Mouse (Mus musculus): Measurements from ENCODE around the gene Spata17.

Gene Spata17

DNA sequence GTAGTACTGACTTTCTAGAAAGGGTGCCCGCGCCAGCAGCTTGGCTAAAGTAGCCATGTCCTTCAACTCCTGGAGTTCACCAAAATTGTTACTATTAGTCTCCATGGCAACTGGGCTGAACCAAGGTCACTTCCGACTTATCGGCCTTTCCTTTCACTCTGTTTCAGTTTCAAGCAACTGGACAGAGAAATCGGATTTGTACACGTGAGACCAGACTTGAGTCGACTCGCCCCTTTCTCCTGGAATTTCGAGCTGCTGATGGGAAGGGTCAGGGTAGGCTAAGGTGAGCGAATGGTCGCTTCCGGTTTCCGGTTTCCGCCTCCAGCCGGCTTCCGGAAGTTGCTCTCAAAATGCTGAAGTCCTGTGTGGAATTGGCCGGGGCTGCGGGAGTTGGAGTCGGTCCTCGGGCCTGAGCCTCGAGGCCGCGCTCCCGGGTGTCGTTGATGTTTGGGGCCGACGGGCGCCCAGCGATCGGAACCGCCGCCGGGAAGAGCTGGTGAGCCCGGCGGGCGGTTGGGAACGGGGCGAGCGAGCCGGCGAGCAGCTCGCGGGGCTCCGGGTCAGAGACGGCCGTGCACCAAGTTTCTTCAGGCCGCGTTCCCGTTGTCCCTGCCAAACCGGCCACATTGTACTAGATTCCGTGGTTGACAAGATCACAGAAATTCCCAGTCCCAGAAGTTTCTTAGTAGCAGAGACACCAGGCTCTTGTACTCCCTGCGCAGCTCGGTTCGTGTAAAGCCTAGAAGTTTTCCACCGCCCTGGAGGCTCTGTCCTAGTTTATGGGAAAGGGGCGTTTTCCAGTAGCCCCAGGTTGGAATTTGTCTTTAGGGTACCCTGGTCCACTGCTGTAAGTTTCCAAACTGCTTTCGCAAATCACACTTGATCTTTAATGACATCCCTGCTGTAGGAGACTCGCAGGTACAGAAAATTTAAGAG, at the start of gene Spata17, which contains the start of gene Gpatch2:
Spata17 (minus strand) TSS at position 285 of the 936 bp plus-strand sequence.
Gpatch2 (plus strand) TSS at position 328 of the 936 bp plus-strand sequence.
- peak; percentile 17 to 59 for DNase-seq (ENCODE audit: low read depth in 1 of 2, low spot score in 2 of 2)

DNA sequence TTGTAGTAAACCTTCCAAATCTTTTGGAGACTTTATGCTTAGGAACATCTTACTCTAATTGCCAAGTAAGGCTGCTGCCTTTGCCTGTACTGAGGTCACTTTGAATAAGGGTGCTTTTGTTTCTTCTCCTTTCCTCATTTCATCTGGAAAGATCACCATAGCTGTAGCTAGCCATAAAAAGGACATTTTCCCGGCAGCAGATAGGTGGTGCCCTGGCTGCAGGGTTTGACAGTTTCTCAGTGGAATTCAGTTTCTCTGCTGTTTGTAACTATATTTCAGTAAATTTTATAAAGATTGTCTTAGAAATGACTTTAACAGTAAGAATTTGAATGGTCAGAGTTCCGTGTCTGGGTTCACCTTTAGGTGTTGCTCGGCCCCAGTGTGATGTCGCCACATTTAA, 43.5 kb upstream of the Spata17 start:
- DNase-seq (ENCODE audit: low read depth in 1 of 2, low spot score in 2 of 2): no peak

DNA sequence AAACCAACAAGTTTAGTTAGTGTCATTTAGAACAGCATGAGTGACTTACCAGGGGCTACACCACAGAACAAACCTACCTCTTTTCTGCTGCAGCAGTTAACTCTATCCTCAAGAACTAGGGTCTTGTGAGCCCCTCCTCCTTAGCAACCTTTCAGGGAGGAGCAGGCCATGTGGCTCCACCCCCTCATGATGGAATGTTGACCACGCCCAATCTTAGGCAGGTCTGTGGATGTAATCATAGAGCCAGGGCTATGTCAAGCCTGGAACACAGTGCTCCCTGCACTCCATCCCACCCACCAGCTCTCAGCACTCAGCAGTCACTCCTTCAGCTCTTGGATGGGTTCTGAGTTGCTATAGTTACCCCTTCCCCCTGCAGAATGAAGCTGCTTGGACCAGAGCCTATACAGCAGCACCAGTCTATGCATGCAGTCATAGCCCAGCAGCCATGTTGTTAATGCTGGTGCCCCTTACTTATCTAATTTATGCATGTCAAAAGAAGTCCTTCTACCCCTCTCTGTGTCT, 35.5 kb upstream of the Spata17 start:
- DNase-seq (ENCODE audit: low read depth in 1 of 2, low spot score in 2 of 2): no peak

DNA sequence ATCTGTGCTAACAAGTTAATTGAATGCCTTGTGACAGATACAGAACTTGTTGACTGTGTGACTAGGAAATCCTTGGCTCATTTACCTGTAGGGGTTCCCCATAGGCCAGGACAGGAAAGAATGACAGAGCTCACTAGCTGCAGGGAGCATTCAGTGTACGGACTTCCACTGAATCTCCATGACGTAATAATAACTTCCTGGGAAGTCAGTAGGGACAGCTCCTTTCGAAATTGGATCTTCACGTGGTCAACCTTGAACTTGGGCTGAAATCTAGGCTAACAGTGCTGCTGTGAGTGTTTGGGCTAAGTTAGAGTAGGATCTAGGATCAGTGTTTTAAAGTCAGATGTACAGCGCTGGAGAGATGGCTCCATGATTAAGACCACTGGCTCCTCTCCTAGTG, 29.5 kb upstream of the Spata17 start:
- DNase-seq (ENCODE audit: low read depth in 1 of 2, low spot score in 2 of 2): no peak

DNA sequence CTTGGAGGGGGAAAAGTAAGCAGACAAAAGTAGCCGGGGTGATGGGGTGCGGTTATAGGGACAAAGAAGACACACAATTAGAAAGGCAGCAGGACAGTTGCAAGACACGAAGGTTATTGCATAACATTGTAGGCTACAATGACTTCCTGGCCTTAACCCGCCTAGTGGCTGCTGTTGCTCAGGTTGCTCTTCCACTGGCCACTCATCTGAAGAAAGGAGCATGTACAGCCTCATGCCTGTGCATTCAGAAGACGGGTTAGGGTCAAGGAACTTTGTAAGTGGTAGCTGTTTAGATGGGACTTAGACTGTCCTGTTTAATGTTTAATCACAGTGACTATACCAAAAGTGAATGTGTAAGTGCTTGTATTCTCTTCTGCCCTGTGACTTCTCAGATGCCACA, 26.1 kb upstream of the Spata17 start:
- no peak for DNase-seq (ENCODE audit: low read depth in 1 of 2, low spot score in 2 of 2)

DNA sequence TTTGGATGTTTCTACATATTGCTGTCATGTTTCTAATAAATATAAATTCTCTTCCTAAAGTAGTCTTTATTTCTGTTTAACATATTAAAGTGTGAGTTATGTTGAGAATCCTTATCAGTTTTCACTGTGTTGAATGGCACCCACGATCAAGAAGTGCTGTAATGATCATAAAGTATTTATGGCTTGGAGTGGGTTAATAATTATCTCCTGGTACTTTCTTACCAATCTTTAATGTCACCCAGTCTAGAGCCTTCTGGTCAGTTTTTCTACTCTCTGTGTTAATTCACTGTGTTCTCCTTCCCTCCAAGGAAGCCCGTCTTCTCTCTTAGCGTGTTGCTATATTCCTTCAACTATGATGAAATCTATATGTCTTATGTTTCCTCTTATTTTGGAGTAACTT, 25.0 kb upstream of the Spata17 start:
- DNase-seq (ENCODE audit: low read depth in 1 of 2, low spot score in 2 of 2): no peak

DNA sequence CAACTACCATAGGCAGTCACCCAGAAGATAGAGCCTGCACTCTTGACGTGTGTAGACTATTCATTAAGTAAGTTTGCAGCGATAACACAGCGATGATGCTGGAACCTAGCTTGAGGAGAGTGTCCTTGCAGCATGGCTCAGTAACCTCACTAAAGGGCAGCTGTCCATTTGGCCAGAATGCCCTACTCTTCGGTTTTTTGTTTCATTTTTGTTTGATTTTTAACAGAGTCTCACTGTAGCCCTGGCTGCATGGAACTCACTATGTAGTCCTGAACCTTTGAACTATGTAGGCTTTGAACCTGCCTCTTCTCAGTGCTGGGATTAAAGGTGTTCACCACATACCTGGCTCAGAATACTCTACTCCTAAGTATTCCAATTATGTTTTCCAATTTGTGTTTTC, 22.8 kb upstream of the Spata17 start:
- no peak for DNase-seq (ENCODE audit: low read depth in 1 of 2, low spot score in 2 of 2)

DNA sequence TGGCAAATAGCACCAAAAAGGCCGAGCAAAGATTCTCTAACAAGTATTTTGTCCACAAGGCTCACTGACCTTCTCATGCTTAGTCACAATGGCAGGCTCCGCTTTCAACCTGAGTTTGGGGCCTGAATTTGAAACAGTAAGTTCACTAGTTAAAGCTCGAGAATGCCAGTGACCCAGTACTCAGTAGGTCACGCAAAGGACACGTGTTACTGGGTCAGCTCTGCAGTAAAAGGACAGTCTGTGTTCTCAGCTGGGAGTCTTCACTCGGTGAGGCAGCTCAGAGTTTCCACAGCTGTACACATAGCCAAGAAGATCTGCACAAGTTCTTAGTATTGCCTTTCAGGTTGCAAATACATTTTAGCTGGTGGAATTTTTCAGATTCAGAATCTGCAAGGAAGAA, 21.0 kb upstream of the Spata17 start:
- no peak for DNase-seq (ENCODE audit: low read depth in 1 of 2, low spot score in 2 of 2)

DNA sequence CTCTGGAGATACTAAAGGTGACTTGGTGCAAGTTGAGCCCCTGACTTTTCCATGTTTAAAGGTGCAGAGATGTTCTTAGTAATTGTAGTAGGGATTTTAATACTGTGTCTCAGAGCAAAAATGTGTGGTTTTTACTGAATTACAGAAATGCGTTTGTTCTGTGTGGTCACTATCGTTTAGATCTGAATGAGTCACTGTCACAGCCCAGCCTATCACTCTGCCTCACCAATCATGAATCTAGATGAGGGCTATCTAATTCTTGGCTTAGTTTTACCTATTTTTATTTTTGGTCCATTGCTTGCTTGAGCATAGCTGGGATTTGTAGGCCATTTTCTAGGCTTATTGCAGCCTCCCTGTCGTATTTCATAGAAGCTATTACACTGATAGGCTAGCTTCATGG, 19.9 kb upstream of the Spata17 start:
- DNase-seq (ENCODE audit: low read depth in 1 of 2, low spot score in 2 of 2): no peak

DNA sequence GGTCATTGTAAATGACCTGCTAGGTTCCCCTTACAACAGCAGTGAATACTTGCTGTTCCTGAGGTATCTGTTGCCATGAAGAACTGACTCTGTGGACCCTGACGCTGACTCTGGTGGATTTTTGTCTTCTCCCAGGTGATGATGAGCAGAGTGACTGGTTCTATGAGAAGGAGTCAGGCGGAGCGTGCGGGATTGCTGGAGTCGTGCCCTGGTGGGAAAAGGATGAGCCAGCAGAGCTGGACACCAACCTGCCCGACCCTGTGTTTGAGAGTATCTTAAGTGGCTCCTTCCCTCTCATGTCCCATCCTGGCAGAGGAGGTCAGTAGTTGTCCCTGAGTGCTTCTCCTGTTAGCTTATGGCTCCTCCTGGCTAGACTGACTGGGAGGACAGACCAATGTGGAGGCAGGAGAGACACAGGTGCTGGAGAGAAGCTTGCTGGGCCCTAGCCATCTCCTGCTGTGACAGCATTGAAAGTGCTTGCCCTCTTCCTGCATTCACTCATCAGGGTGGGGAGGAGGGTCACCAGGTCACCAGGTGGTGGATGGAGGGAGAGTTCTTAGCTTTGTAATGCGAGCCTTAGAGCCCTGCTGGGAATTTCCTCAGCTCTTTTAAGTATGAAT, 17.8 kb upstream of the Spata17 start:
- no peak for DNase-seq (ENCODE audit: low read depth in 1 of 2, low spot score in 2 of 2)

DNA sequence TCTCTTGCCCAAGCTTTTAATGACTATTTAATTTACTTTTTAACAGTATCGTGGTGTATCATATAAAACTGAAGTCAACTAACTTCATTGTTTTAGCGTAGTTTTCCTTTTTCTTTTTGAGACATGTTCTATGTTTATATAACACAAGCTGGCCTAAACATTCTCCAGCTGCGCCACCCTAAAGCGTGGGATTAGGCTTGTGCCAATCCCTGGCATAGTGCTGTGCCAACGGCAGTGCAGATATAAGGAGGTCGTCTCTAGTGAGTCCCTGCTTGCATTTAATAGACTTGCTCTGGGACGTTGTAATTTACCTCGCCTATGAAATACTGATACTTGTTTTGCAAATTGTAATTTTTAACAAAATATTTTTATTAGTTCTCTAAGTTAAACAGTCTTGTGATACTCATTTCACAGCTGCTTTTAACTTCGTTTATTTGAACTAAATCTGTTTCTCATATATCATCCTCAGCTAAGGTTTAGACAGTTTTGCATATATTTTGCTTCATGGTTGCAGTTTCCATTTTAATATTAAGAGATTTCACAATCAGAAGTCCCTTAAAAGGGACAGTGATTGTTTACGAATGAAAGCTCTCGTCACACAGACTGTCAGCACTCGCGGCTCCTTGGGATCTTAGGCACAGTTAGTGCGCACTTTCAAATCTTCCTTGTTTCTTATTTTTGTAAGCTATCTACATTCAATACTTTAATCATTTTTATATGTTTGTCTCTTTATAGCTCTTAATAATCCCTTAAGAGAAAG, 17.1 kb upstream of the Spata17 start:
- no peak for DNase-seq (ENCODE audit: low read depth in 1 of 2, low spot score in 2 of 2)

DNA sequence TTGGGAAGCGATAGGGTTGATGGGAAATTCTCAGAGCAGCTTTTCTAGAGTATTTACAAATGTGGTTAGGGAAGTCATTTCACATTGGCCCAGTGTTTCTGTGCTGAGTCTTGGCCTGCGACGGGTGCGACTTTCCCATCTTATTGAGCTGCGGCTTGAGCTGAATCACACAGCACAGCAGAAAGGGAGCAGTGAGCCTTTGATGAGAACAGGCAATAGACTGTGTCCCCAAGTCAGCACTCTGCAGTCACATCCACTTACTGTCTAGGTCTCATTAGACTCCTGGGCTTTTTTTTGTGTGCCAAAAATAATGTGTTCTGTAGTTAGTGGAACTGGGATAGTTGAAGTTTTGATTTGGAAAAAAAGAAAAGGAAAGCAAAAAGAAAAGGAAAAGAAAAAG, 15.0 kb upstream of the Spata17 start:
- no peak for DNase-seq (ENCODE audit: low read depth in 1 of 2, low spot score in 2 of 2)

DNA sequence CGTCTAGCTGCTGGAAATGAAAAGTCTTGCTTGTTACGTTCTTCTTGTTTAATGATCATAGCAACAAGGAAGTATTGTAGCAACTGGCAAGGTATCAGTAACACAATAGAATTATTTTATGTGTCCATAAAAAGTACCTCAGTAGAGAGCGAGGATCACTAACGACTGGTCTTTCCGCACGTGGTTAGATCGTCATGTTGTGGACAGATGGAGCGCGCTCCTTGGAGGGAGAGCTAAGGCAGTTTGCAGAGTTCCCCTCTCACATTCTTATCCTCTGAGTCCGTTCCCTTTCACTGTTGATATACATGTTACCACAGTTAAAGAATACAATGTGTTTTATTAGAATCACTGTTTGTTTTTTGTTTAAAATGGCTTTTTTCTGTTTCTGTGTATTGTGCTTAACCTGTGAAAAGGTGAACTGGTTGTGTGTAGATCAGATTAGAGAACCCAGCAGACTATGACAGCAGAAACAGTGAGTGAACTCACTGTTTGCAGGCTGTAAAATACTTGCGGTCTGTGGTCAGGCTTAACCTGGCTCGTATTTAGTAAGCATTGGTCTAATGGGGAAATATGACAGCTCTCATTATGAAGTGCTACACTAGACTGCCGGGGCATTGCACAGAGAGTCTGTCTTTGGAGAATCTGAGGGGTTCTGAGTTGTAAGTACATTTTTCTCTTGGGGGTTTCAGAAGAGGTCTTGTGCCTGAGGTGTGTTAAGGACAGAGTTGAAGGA, 13.3 kb upstream of the Spata17 start:
- no peak for DNase-seq (ENCODE audit: low read depth in 1 of 2, low spot score in 2 of 2)

DNA sequence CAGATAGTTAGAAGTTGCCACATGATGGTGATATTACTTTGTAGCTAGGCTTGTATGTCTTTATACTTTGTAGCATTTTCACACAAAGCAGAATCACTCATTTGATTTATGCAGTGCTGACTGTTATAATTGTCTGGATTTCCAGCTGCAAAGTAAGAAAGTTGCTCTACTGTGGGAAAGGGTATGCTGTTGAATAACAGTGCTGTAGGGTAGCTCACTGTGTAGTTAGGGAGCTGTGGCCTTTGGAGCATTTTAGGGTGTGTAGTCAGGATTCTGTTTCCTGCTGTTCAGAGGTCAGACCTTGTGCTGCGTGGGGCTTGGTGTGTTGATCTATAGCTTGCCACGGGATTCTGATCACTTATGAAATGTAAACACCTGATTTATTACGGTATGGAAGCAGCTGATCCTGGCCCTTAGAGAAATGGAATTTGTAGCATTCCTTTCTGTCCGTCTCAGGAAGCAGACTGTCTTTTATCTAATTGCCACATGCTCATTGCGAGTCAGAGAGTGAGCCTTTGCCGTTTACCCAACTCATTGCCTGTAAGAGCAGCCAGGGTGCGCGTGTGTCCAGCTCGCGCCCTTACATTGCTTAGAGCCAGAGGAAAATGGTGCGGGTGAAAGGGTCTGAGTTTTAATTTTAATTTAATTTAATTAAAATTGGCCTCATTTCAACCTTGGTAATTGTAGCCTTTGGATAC, 11.2 kb upstream of the Spata17 start:
- DNase-seq (ENCODE audit: low read depth in 1 of 2, low spot score in 2 of 2): no peak

DNA sequence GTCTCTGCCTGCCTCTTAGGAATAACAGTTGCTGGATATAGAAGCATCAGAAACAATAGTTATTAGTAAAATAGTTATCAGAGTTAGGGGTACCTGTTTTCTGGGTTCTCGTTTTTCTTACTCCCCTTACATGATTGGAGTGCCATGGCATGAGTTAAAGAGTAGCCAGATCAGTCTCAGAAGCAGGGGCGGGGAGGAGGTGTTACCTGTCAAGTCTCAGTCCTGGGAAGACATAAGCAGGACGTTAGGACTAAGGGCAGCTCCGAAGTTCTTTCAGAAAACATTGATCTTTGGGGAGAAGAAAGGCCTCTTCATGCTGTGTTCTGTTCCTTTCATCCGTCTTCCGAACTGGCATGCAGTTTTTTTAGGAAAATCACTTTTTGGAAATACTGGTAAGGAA, 5.5 kb upstream of the Spata17 start:
- no peak for DNase-seq (ENCODE audit: low read depth in 1 of 2, low spot score in 2 of 2)

DNA sequence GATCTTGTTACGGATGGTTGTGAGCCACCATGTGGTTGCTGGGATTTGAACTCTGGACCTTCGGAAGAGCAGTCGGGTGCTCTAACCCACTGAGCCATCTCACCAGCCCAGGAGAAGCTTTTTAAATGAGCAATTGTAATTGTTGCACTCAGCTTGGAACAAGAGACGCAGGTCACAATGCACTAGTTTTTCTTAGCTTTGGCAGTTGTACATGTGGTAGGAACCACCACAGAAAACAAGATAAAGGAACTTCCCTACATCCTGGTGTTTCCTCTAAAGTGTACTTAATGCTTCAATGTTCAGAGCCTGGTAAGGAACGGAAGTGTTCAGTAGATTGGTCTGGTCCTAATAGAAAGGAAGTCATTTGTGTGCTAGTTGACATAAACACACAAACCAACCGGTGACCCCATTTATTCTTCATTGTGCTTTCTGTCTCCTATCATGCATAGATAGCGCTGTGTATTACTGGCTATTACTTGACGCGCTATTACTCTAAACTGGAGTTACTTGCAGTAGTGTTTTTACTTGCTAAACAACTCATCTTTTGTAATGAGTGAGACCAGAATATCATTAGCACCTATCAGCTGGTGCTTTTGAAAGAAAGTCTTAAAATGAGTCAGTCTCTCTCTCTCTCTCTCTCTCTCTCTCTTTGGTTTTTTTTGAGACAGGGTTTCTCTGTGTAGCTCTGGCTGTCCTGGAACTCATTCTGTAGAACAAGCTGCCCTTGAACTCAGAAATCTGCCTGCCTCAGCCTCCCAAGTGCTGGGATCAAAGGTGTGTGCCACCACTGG, 1.6 kb upstream of the Spata17 start:
- DNase-seq (ENCODE audit: low read depth in 1 of 2, low spot score in 2 of 2): no peak

DNA sequence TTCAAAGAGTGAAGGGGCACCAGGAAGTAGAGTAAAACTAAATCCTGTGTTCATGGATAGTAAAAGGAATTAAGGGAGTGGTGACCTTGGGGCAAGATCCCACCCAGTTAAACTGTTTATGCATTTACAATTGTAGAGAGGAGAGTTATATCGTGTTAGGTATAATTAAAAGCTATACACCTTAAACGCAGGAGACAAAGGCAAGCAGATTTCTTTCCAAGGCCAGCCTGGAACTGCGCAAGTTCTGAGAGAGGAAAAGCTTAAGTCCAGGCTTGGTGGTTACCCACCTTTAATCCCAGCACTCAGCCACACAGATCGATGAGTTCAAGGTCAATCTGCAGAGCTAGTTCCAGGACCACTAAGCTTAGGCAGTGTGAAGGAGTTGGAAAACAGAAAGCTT, 4.5 kb downstream of the Spata17 start:
- DNase-seq (ENCODE audit: low read depth in 1 of 2, low spot score in 2 of 2): no peak

DNA sequence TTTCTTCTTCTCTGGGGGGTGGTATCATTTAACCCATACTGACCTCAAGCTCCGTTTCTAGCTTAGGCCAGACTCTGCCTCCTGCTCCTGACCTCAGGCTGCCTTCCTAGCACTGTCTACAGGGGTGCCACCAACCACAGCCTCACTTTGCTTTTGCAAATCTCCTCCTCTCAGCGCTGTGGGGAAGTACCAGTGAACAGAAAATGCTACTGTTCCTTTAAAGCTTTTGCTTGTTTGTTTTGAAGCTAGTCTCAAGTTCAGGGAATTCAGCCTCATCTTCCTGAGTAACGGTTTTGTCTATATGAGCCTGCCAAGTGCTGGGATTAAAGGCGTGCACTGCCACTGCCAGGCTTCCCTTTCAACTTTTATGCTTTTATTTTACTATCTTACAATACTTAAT, 5.8 kb downstream of the Spata17 start:
- no peak for DNase-seq (ENCODE audit: low read depth in 1 of 2, low spot score in 2 of 2)

DNA sequence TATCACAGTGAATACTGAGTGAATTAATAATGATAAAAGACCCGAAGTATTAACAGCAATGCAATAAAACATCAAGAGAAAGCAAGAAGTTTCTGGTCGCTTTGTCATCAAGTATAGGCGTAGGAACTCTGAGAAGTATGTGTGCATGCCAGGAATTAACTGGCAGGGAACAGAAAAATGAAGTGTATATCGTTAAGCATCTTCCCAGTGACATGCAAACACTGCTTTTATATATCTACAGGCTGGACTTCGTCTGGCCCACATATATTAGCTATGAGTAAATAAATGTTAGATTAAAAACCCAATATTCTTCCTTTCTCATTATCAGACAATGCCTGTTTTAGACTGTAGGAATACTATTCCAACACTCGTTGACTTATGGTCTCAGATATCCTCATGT, 9.8 kb downstream of the Spata17 start:
- no peak for DNase-seq (ENCODE audit: low read depth in 1 of 2, low spot score in 2 of 2)

DNA sequence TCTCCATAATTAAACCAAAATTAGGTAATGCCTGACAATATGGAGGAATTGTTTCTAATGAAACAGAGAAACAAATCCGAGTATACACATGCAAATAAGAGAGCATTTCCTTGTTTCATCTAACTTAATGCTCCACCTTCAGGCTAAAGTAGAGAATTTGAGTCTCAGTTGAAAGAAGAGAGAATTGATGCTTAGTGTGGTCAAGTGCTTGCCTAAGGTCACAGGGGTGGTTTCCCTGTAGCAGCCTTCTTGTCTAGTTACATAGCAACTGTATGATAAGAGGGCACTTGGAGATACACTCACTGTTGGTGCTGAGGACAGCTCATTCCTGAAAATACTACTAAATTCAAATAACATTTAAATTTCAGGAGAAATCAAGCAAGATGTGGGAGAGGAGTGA, 36.7 kb downstream of the Spata17 start:
- DNase-seq (ENCODE audit: low read depth in 1 of 2, low spot score in 2 of 2): no peak
